Mouse (Mus musculus): ENCODE measurements at regions not wholly inside any gene's neighbourhood (a gene's known extent, or its start where the extent isn't known, plus 50 kb on each side); places are given as distances from the start of the nearest gene placed in this dataset.
A peak's percentile ranks its signal among the peaks of the same experiment; 100 is the strongest.
"Not testable (repeated sequence)": the region's sequence is repeated elsewhere in the genome, so short reads cannot be mapped to it uniquely, and the experiment has no call there.

GRCm38 (mm10) chr13:50314001-50314400, 63.9 kb upstream of the Gm906 start:
- DNase-seq (ENCODE audit: low read depth, low spot score): not testable (repeated sequence)

- peak; percentile 18 for DNase-seq (ENCODE audit: low read depth, low spot score)
Observed at GRCm38 (mm10) chr13:50322512-50322911, 72.4 kb upstream of the Gm906 start.

GRCm38 (mm10) chr13:50328614-50329013, 78.5 kb upstream of the Gm906 start:
- no peak for DNase-seq (ENCODE audit: low read depth, low spot score)

DNA sequence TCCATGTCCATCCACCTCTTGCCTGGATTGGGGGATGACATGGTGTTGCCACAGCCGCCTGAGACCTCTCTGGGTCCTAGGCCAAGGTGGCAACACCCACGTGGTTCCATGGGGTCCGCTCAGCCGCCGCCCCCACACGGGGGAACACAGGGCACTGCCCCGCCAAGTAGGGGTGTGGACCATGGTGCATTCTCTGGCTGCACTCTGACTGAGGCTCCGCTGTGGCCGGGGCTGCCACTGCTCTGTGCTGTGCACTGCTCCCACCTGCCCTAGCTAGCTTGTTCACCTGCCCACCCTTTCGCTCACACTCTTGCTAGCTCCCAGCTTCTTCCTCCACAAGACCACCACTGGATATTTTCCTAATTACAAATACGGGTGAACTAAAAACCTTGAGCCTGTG, 73.5 kb upstream of the Fbxw17 start:
- no peak for DNase-seq (ENCODE audit: low read depth, low spot score)

DNA sequence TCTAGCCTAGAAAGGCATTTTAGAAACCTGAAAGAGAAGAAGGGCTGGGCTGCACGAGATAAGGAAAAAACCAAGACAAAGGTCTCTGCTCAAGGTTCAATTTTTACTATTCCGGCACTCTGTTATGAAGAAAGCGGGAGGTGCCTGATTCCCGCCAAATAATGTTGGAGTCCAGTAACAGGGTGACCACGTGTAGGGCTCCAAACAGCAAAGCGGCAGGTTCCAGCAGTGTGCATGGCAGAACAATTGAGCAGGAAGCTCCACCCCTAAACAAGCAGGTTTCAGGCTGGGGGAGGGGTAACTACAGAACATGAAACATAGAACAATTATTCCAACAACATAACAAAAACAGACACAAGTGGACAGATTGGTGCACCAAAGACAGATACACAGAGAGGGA, 65.7 kb upstream of the Fbxw17 start:
- DNase-seq (ENCODE audit: low read depth, low spot score): no peak

DNA sequence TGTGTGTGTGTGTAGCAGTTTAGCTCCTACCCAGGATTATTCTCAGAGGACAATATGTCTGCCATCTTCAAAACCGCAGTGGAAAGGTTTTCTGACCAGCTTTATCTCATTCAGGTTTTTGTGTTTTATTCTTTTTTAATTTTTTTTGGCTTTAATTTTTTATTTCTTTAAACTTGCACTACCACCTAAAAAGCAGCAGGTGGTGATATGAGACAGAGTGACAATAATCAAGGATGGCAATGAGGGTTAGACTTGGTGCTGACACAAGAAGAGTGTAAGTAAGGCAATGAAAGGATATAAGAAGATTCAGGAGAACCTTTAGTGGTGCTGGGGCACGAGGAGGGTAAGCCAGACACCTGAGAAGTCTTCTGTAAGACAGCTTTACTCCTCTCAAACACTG, 62.4 kb upstream of the Fbxw17 start:
- no peak for DNase-seq (ENCODE audit: low read depth, low spot score)

- DNase-seq (ENCODE audit: low read depth, low spot score): no peak
Observed at GRCm38 (mm10) chr13:50359536-50359935, 58.1 kb upstream of the Fbxw17 start.

Measured in mesoderm, embryonic 11.5 days (tissue).